Mouse (Mus musculus) G1E (cell line): ENCODE results near the gene Amdhd2. TPM values are rescaled to one million over a fixed set of nuclear protein-coding genes. Genes with fewer than 3 reads are reported as not detected.

Experiments
- ATAC-seq: 2 replicates; pipeline ENCODE4 v1.8.0; 2016; ENCODE audit warnings: mild to moderate bottlenecking; ENCODE audit not compliant: insufficient number of reproducible peaks, poor library complexity, low FRiP score, severe bottlenecking; ENCODE audit errors: extremely low read depth
- DNase-seq: peaks from one replicate; pipeline ENCODE4 v3.0.0; 2012; ENCODE audit warnings: low spot score
- H3K27me3 ChIP-seq: 2 replicates; pipeline ENCODE4 v1.6.1; 2012; ENCODE audit warnings: mild to moderate bottlenecking, low read length, inconsistent platforms; ENCODE audit not compliant: insufficient read depth
- H3K36me3 ChIP-seq: replicated peaks from 2 replicates; pipeline ENCODE3; 2012; ENCODE audit warnings: mild to moderate bottlenecking, inconsistent platforms
- H3K4me1 ChIP-seq: 2 replicates; pipeline ENCODE4 v1.6.1; 2012; ENCODE audit warnings: low read depth, low read length, inconsistent platforms, mixed read lengths; ENCODE audit not compliant: insufficient read depth
- H3K4me3 ChIP-seq: 2 replicates; pipeline ENCODE4 v1.5.1; 2012; ENCODE audit warnings: low read depth, mild to moderate bottlenecking, inconsistent platforms, low read length, moderate library complexity, mixed read lengths
- H3K9me3 ChIP-seq: replicated peaks from 2 replicates; pipeline ENCODE4 v1.6.1; 2012; ENCODE audit warnings: inconsistent platforms
- CTCF ChIP-seq: IDR thresholded peaks from 2 replicates; pipeline ENCODE4 v1.5.1; 2012; ENCODE audit warnings: low read depth, low read length, inconsistent platforms, mixed read lengths
- GATA1 ChIP-seq: IDR thresholded peaks from 2 replicates; pipeline ENCODE4 v1.6.1; 2012; ENCODE audit warnings: borderline replicate concordance, low read length, inconsistent platforms, mixed read lengths
- GATA2 ChIP-seq: IDR thresholded peaks from 2 replicates; pipeline ENCODE4 v1.6.1; 2012; ENCODE audit warnings: low read depth, low read length, inconsistent platforms, borderline replicate concordance
- POLR2AphosphoS5 ChIP-seq: IDR thresholded peaks from 2 replicates; pipeline ENCODE4 v1.6.1; 2012; ENCODE audit warnings: low read depth, low read length, inconsistent platforms; ENCODE audit not compliant: insufficient replicate concordance
- TAL1 ChIP-seq: conservative IDR thresholded peaks from 2 replicates; pipeline ENCODE4 v1.6.1; 2012; ENCODE audit warnings: low read depth, low read length, inconsistent platforms, mixed read lengths
- polyA plus RNA-seq: library from polyadenylated mRNA; stranded (reverse); fragments of >175 nt; gene quantifications from 2 replicates; pipeline ENCODE4 v1.2.3, GENCODE M21; 2012
- total RNA-seq, 2 experiments: library from RNA; stranded (forward) in 1 of 2; stranded (reverse) in 1 of 2; fragments of 200-1000 nt in 1 of 2; fragments of >200 nt in 1 of 2; fragmentation: Nextera tagmentation in 1 of 2; gene quantifications; 2 replicates each; pipeline ENCODE4 v1.2.3; 2014 to 2017

Gene Amdhd2
- total and polyA plus RNA-seq, 3 experiments, result 18.7 to 60.2 (median 44.1) TPM

DNA sequence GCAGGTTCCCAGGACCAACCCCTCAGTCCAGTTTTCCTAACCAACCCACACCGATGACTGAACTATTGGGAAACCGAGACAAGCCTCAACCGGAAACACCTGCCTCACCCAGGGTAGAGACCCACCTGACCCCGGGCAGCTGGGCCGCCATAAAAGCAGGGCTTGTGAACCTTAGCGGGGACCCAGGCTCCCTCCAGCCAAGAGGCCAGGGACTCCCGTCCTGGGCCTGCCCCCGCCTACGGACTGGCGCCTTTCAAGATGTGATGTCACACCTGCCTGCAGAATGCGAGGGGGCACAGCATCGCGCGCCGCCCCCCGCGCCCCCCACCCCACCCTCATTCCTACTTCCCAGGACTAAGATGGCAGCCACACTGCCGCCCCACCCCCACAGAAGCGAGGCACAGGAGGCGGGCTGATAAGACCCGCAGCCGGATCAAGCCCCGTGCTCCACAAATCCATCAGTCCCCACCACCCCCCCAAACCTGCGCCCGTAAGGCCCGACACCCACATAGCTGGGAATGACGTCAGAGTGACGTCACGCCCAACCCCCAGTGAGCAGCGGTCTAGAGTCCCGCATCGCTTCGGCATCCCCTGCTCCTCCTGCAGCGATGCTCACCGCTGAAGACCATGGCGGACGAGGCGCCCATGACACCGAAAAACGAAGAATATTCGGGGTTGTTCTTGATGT lies 5.2 kb upstream of the Amdhd2 start:
- Histone ChIP-seq H3K27me3 (no peaks in the 10 kb centered on the region), H3K4me1 (peaks cover 68% of the 10 kb centered on the region), H3K9me3 (no peaks in the 10 kb centered on the region), H3K4me3 (peak overlapping the region; percentile 82), H3K36me3 (peaks cover 37% of the 10 kb centered on the region)
- DNase-seq (peak; percentile 45), ATAC-seq (no peak)
- TF ChIP-seq CTCF (no peak), GATA1 (no peak), GATA2 (no peak), TAL1 (no peak), POLR2AphosphoS5 (no peak)

DNA sequence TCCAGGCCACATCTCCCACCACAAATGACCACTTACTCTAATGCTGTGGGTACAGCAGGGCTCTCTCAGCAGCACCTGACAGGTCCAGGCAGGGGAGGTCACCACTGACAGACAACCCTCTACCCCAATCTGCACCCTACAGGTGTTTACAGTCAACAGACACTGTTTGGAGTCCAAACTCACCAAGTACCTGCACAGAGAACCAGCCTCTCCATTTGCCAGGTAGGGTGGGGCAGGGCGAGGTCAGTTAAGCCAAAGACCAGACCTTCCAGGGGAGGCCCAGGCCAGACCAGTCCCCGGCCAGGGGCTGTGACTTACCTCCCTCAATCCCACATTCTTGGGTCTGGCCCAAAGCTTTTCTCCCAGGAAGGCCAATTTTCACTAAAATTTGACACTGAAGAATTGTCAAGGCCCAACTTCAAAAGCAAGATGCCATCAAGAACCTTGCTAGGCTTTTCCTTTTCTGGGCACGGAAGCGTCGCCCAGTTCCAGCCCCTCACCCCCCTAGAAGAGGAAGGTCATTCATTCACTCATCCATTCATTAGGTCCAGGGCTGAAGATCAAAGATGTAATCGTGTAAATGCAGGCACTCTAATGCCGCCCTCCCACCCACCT lies 4.4 kb upstream of the Amdhd2 start:
- no peaks in the 10 kb centered on the region for H3K9me3 ChIP-seq
- ATAC-seq (no peak), DNase-seq (no peak)
- H3K36me3 ChIP-seq, result peaks cover 37% of the 10 kb centered on the region
- no peak for TF ChIP-seq TAL1
- TF ChIP-seq GATA2, result no peak
- no peak for TF ChIP-seq POLR2AphosphoS5
- no peak for TF ChIP-seq CTCF
- TF ChIP-seq GATA1, result no peak
- peaks cover 68% of the 10 kb centered on the region for H3K4me1 ChIP-seq
- no peaks in the 10 kb centered on the region for H3K27me3 ChIP-seq
- H3K4me3 ChIP-seq, result peak overlapping the region; percentile 82

DNA sequence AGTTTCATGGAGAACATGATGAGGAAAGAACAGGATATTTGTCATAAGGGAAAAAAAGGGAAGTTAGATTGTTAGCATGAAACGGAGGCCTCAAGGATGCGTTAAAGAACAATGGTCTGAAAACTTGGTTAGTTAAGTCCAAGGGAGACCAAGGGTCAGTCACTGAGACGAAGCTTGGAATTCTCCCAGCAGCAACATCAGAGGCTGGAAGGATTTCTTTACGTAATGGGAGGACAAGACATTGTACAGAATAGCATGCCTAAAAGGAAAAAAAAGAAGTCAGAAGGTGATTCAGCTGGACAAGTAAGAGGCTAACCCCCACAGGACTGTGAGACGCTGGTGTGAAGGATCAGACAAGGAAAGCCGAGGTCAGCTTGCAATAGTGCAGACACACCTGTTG lies 3.6 kb upstream of the Amdhd2 start:
- DNase-seq (no peak), ATAC-seq (no peak)
- peaks cover 73% of the 10 kb centered on the region for H3K4me1 ChIP-seq
- H3K36me3 ChIP-seq, result peaks cover 39% of the 10 kb centered on the region
- no peaks in the 10 kb centered on the region for H3K27me3 ChIP-seq
- TF ChIP-seq TAL1 (no peak), GATA1 (no peak), POLR2AphosphoS5 (no peak), CTCF (no peak), GATA2 (no peak)
- no peak overlapping the region; the same call in 1 of the 2 replicates for H3K4me3 ChIP-seq
- H3K9me3 ChIP-seq, result no peaks in the 10 kb centered on the region

- TF ChIP-seq GATA1 (no peak), TAL1 (no peak), CTCF (no peak), GATA2 (no peak), POLR2AphosphoS5 (no peak)
- Histone ChIP-seq H3K27me3 (no peaks in the 10 kb centered on the region), H3K36me3 (peaks cover 60% of the 10 kb centered on the region), H3K4me1 (peaks cover 73% of the 10 kb centered on the region), H3K9me3 (no peaks in the 10 kb centered on the region), H3K4me3 (peak overlapping the region; percentile 12; the same call in 1 of the 2 replicates)
- ATAC-seq, result no peak
- DNase-seq, result no peak
Measured at GRCm38 (mm10) chr17:24164566-24165259, 1.1 kb upstream of the Amdhd2 start.

DNA sequence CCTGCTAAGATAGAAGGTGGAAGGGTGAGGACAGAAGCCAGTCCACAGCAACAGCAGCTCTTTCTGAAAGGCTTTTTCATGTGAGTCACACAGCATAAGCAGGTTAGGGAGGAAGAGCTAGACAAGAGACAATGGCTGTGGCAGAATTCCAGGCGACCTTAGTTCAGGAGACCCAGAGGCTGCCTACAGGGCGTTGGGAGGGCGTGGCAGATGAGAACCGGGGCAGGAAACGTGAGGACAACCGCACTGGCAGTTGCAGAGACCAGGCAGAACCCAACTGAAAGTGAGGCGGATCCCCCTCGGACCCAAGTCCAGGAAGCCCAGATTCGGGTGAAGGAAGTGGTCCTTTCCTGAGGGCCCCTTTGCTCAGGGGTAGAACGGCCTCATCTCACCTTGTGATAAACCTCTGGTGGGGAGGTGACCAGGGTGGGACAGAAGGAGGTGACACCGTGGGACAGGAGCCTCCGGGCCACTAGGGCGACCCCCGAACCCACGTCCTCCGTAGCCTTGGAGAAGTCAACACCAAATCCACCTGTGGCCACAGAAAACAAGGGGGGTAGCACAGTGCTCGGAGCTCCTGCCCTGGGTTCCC lies 886 bp downstream of the Amdhd2 start:
- ATAC-seq (no peak), DNase-seq (no peak)
- H3K4me1 ChIP-seq, result peaks cover 71% of the 10 kb centered on the region
- peak overlapping the region; percentile 83 for H3K4me3 ChIP-seq
- no peaks in the 10 kb centered on the region for H3K27me3 ChIP-seq
- peaks cover 72% of the 10 kb centered on the region for H3K36me3 ChIP-seq
- TF ChIP-seq POLR2AphosphoS5 (no peak), GATA2 (no peak), CTCF (no peak), TAL1 (no peak)
- no peaks in the 10 kb centered on the region for H3K9me3 ChIP-seq

GRCm38 (mm10) chr17:24161466-24161865 lies 2.1 kb downstream of the Amdhd2 start:
- Histone ChIP-seq H3K36me3 (peaks cover 72% of the 10 kb centered on the region), H3K9me3 (no peaks in the 10 kb centered on the region), H3K4me3 (no peak overlapping the region), H3K27me3 (no peaks in the 10 kb centered on the region), H3K4me1 (peaks cover 59% of the 10 kb centered on the region)
- ATAC-seq (no peak), DNase-seq (no peak)
- no peak for TF ChIP-seq GATA2
- no peak for TF ChIP-seq TAL1
- no peak for TF ChIP-seq GATA1
- no peak for TF ChIP-seq CTCF
- TF ChIP-seq POLR2AphosphoS5, result no peak
